Comparison of ENCODE assay signal across 18 mouse cellular contexts in genomic region chr7:122556575-122557140, GRCm38 (mm10).
A peak's percentile ranks its signal among the peaks of the same experiment; 100 is the strongest.
DNase-seq lines count a peak whose midpoint lies in the region; ATAC-seq lines count a peak whose summit lies in the region.
"Had no signal": no experiment of that assay in that cellular context is flagged by ENCODE, and none has a peak within 500 bp of the region (broad histone marks: within the 10 kb centered on the region; RNA-seq: fewer than 3 reads in every experiment).

No protein-coding gene starts in this region.

- H3K9me3 ChIP-seq in midbrain, embryonic 13.5 days, result no peaks in the 10 kb centered on the region
- H3K9me3 ChIP-seq in midbrain, embryonic 10.5 days (replicated peaks), result no peaks in the 10 kb centered on the region
- H3K9me3 ChIP-seq in hindbrain, embryonic 15.5 days, result no peaks in the 10 kb centered on the region
- H3K9me3 ChIP-seq: forebrain, embryonic 12.5 days had no signal

- peaks cover 37% of the 10 kb centered on the region for H3K4me1 ChIP-seq in midbrain, embryonic 13.5 days (replicated peaks)
- H3K4me1 ChIP-seq in midbrain, embryonic 10.5 days, result peaks cover 28% of the 10 kb centered on the region
- H3K4me1 ChIP-seq in hindbrain, embryonic 15.5 days (replicated peaks), result peaks cover 22% of the 10 kb centered on the region

- peak; percentile 80 for ATAC-seq in midbrain, embryonic 13.5 days
- no peak for ATAC-seq in hindbrain, embryonic 15.5 days (ENCODE audit: low FRiP score, low read depth)
- ATAC-seq: inflammation-experienced regulatory T-cells, adult 6 months; liver, postnatal 0 days had no signal

- H3K27ac ChIP-seq in midbrain, embryonic 13.5 days, result peak overlapping the region; percentile 62
- no peak overlapping the region for H3K27ac ChIP-seq in midbrain, embryonic 10.5 days (replicated peaks)
- H3K27ac ChIP-seq in hindbrain, embryonic 15.5 days (replicated peaks), result peak overlapping the region; percentile 44
- H3K27ac ChIP-seq: forebrain, embryonic 12.5 days had no signal

- peak; percentile 29 for DNase-seq in cerebellum, adult 11-12 months
- no peak for DNase-seq in cerebellum, postnatal 14 days
- DNase-seq in midbrain, embryonic 10.5 days (ENCODE audit: low spot score), result no peak
- no peak for DNase-seq in embryo, embryonic 10.5 days (ENCODE audit: low spot score)
- no peak for DNase-seq in layer of hippocampus, postnatal 10 days (ENCODE audit: low spot score in 2 of 2)
- DNase-seq in lung, postnatal 14 days, result no peak
- DNase-seq: gastrocnemius, postnatal 25 days; heart, postnatal 10 days; kidney, adult 8-10 months; kidney, postnatal 25 days; layer of hippocampus, adult 9-11 months; liver; liver, postnatal 0 days; thymus, postnatal 25 days had no signal

- no peak overlapping the region for H3K4me2 ChIP-seq in midbrain, embryonic 13.5 days (replicated peaks)
- H3K4me2 ChIP-seq in hindbrain, embryonic 15.5 days, result no peak overlapping the region
- H3K4me2 ChIP-seq: forebrain, embryonic 12.5 days had no signal

- no peak overlapping the region for H3K9ac ChIP-seq in midbrain, embryonic 13.5 days (replicated peaks)
- H3K9ac ChIP-seq in hindbrain, embryonic 15.5 days, result no peak overlapping the region
- H3K9ac ChIP-seq: forebrain, embryonic 12.5 days; liver, postnatal 0 days had no signal

- 20% methylated on average over 6 of the region's 6 CpGs for WGBS in midbrain, embryonic 13.5 days
- 56% methylated on average over 6 of the region's 6 CpGs for WGBS in midbrain, embryonic 10.5 days
- WGBS in hindbrain, embryonic 15.5 days, result 25% methylated on average over 6 of the region's 6 CpGs

- H3K27me3 ChIP-seq in midbrain, embryonic 13.5 days, result no peaks in the 10 kb centered on the region
- H3K27me3 ChIP-seq in midbrain, embryonic 10.5 days (ENCODE audit: low read depth, poor library complexity, severe bottlenecking), result no peaks in the 10 kb centered on the region
- no peaks in the 10 kb centered on the region for H3K27me3 ChIP-seq in hindbrain, embryonic 15.5 days

- no peak overlapping the region for H3K4me3 ChIP-seq in midbrain, embryonic 13.5 days (replicated peaks)
- H3K4me3 ChIP-seq in midbrain, embryonic 10.5 days, result no peak overlapping the region
- no peak overlapping the region for H3K4me3 ChIP-seq in hindbrain, embryonic 15.5 days
- H3K4me3 ChIP-seq: forebrain, embryonic 12.5 days had no signal

- no peaks in the 10 kb centered on the region for H3K36me3 ChIP-seq in midbrain, embryonic 13.5 days
- H3K36me3 ChIP-seq in midbrain, embryonic 10.5 days, result no peaks in the 10 kb centered on the region
- H3K36me3 ChIP-seq in hindbrain, embryonic 15.5 days, result no peaks in the 10 kb centered on the region
- H3K36me3 ChIP-seq: forebrain, embryonic 12.5 days had no signal
